8 mouse cellular contexts compared by ENCODE assay signal in genomic region chr8:4868761-4869160, GRCm38 (mm10).
DNase-seq lines count a peak whose midpoint lies in the region; ATAC-seq and TF ChIP-seq lines count a peak whose summit lies in the region.
"Not testable (repeated sequence)": the region's sequence is repeated elsewhere in the genome, so short reads cannot be mapped to it uniquely, and the experiment has no call there.

No protein-coding gene starts in this region.

- not testable (repeated sequence) for H3K36me3 ChIP-seq in G1E (replicated peaks); forebrain, postnatal 0 days (ENCODE audit: insufficient read depth); intestine, postnatal 0 days (ENCODE audit: control insufficient read depth, insufficient read depth); limb, embryonic 11.5 days (ENCODE audit: control insufficient read depth, insufficient read depth, low read length); midbrain, embryonic 13.5 days

- TF ChIP-seq CTCF in G1E (IDR thresholded peaks at IDR 0.05; ENCODE audit: low read depth, low read length), result not testable (repeated sequence)
- peak; percentile 81 for TF ChIP-seq CTCF in forebrain, postnatal 0 days (IDR thresholded peaks at IDR 0.05; ENCODE audit: low read depth)
- peak; percentile 78 for TF ChIP-seq CTCF in intestine, postnatal 0 days (IDR thresholded peaks at IDR 0.05; ENCODE audit: low read depth)
- TF ChIP-seq CTCF in layer of hippocampus, adult 2 months (conservative IDR thresholded peaks at IDR 0.05), result peak; percentile 74

- not testable (repeated sequence) for H3K9me3 ChIP-seq in G1E (replicated peaks); forebrain, postnatal 0 days (ENCODE audit: low read length); intestine, postnatal 0 days (ENCODE audit: control insufficient read depth); limb, embryonic 11.5 days (ENCODE audit: control insufficient read depth, low read length); midbrain, embryonic 13.5 days

- not testable (repeated sequence) for H3K4me3 ChIP-seq in G1E (ENCODE audit: low read depth, low read length); forebrain, postnatal 0 days (ENCODE audit: low read depth, low read length); intestine, postnatal 0 days (ENCODE audit: low read depth, low read length); layer of hippocampus, adult 2 months; limb, embryonic 11.5 days (ENCODE audit: low read depth, low read length); midbrain, embryonic 13.5 days (replicated peaks)

- not testable (repeated sequence) for DNase-seq in G1E (ENCODE audit: low spot score)
- DNase-seq in cerebellum, postnatal 10 days, result peak; percentile 74 to 83
- peak; percentile 76 for DNase-seq in forebrain, postnatal 0 days
- DNase-seq in layer of hippocampus, adult 2 months (ENCODE audit: low spot score in 2 of 2), result peak; percentile 26 to 50
- peak; percentile 46 for DNase-seq in limb, embryonic 11.5 days (ENCODE audit: low spot score)
- DNase-seq in right cerebral cortex, postnatal 14 days, result peak; percentile 20

- H3K27ac ChIP-seq in forebrain, postnatal 0 days (ENCODE audit: low read depth, low read length); intestine, postnatal 0 days (ENCODE audit: low read depth, low read length); layer of hippocampus, adult 2 months; limb, embryonic 11.5 days (replicated peaks; ENCODE audit: low read depth, low read length); midbrain, embryonic 13.5 days: not testable (repeated sequence)

- not testable (repeated sequence) for H3K4me2 ChIP-seq in forebrain, postnatal 0 days (ENCODE audit: low read depth); intestine, postnatal 0 days (replicated peaks; ENCODE audit: low read depth); limb, embryonic 11.5 days (ENCODE audit: low read depth, severe bottlenecking); midbrain, embryonic 13.5 days (replicated peaks)

- peak; percentile 57 for ATAC-seq in G1E (ENCODE audit: extremely low read depth, insufficient number of reproducible peaks, low FRiP score, poor library complexity, severe bottlenecking)
- peak; percentile 85; the same call in 1 of the 2 replicates for ATAC-seq in forebrain, postnatal 0 days
- ATAC-seq in intestine, postnatal 0 days, result peak; percentile 53; the same call in 1 of the 2 replicates
- ATAC-seq in limb, embryonic 11.5 days (ENCODE audit: insufficient number of reproducible peaks, low FRiP score, low TSS enrichment, low read depth), result peak; percentile 70; the same call in 1 of the 2 replicates
- peak; percentile 92 for ATAC-seq in midbrain, embryonic 13.5 days

- H3K9ac ChIP-seq in forebrain, postnatal 0 days; intestine, postnatal 0 days (ENCODE audit: low read depth, low read length); limb, embryonic 11.5 days (ENCODE audit: low read length); midbrain, embryonic 13.5 days (replicated peaks): not testable (repeated sequence)

- WGBS in forebrain, postnatal 0 days, result 72% methylated on average over 7 of the region's 7 CpGs
- 74% methylated on average over 7 of the region's 7 CpGs for WGBS in intestine, postnatal 0 days
- WGBS in limb, embryonic 11.5 days, result 87% methylated on average over 7 of the region's 7 CpGs
- 70% methylated on average over 7 of the region's 7 CpGs for WGBS in midbrain, embryonic 13.5 days

- not testable (repeated sequence) for H3K27me3 ChIP-seq in G1E (ENCODE audit: insufficient read depth, low read length); forebrain, postnatal 0 days (ENCODE audit: insufficient read depth, low read length); intestine, postnatal 0 days (replicated peaks; ENCODE audit: control insufficient read depth, insufficient read depth, low read length); limb, embryonic 11.5 days (ENCODE audit: control insufficient read depth, insufficient read depth, low read length); midbrain, embryonic 13.5 days

- H3K4me1 ChIP-seq in G1E (ENCODE audit: insufficient read depth, low read depth, low read length); forebrain, postnatal 0 days (ENCODE audit: insufficient read depth); intestine, postnatal 0 days (replicated peaks; ENCODE audit: control insufficient read depth, insufficient read depth, low read length); limb, embryonic 11.5 days (ENCODE audit: control insufficient read depth, insufficient read depth, low read length); midbrain, embryonic 13.5 days (replicated peaks): not testable (repeated sequence)
